Mouse (Mus musculus) kidney, adult 2 months (tissue): Measurements from ENCODE around the gene Gpc6. TPM values are rescaled to one million over a fixed set of nuclear protein-coding genes. Genes with fewer than 3 reads are reported as not detected.

Experiments used
- DNase-seq: peaks from one replicate; pipeline ENCODE4 v3.0.0; 2021
- H3K27ac ChIP-seq: fragments of 200-500 bp; 2 replicates; pipeline ENCODE4 v1.5.1; 2012; ENCODE audit warnings: low read depth, low read length, control low read depth, inconsistent platforms; ENCODE audit not compliant: insufficient read depth
- H3K27me3 ChIP-seq: fragments of 200-500 bp; replicated peaks from 2 replicates; pipeline ENCODE4 v1.6.1; 2012; ENCODE audit warnings: mild to moderate bottlenecking, moderate library complexity, low read length, inconsistent platforms; ENCODE audit not compliant: control insufficient read depth, insufficient read depth
- H3K36me3 ChIP-seq: fragments of 200-500 bp; 2 replicates; pipeline ENCODE4 v1.6.1; 2012; ENCODE audit warnings: mild to moderate bottlenecking, moderate library complexity, low read length, inconsistent platforms; ENCODE audit not compliant: control insufficient read depth, insufficient read depth
- H3K4me1 ChIP-seq: fragments of 200-500 bp; 2 replicates; pipeline ENCODE4 v1.6.1; 2011; ENCODE audit warnings: low read length; ENCODE audit not compliant: control insufficient read depth, insufficient read depth
- H3K4me3 ChIP-seq: fragments of 200-500 bp; 2 replicates; pipeline ENCODE4 v1.5.1; 2011; ENCODE audit warnings: mild to moderate bottlenecking, low read depth, low read length, control low read depth; ENCODE audit not compliant: insufficient read depth
- CTCF ChIP-seq: fragments of 200-500 bp; conservative IDR thresholded peaks from 2 replicates; pipeline ENCODE4 v1.5.1; 2011; ENCODE audit warnings: low read depth, mild to moderate bottlenecking, control low read depth, low read length, moderate library complexity, mixed read lengths; ENCODE audit not compliant: insufficient read depth, insufficient read length
- POLR2A ChIP-seq: fragments of 200-500 bp; IDR thresholded peaks from one replicate; pipeline ENCODE4 v1.6.1; 2011; ENCODE audit warnings: low read depth, low read length, control low read depth
- WGBS: fragments of 180-500 bp; shearing (Covaris S2); methylation state at CpG from one replicate; pipeline ENCODE4 v1.1.7; 2018; 5-methylcytosine and 5-hydroxymethylcytosine counted together
- polyA plus RNA-seq: library from polyadenylated mRNA; depleted of rRNA; stranded (reverse); fragments of >200 nt; gene quantifications from 2 replicates; pipeline ENCODE4 v1.2.3, GENCODE M21; 2012

The Gpc6 gene
- polyA plus RNA-seq, 1 experiment: 3.4 TPM

- WGBS: 95% methylated on average over 3 of the region's 3 CpGs
- Histone ChIP-seq H3K36me3 (no peaks in the 10 kb centered on the region), H3K4me3 (no peak overlapping the region), H3K4me1 (no peaks in the 10 kb centered on the region), H3K27me3 (no peaks in the 10 kb centered on the region), H3K27ac (no peak overlapping the region)
- DNase-seq: no peak
- TF ChIP-seq CTCF (no peak), POLR2A (no peak)
These were observed 358.5 kb downstream of the Gpc6 start for GRCm38 (mm10) chr14:117283631-117284030.

GRCm38 (mm10) chr14:117293746-117294145, 368.6 kb downstream of the Gpc6 start:
- WGBS: 65% methylated on average over 4 of the region's 4 CpGs
- no peak for DNase-seq
- H3K4me1 ChIP-seq: no peaks in the 10 kb centered on the region
- no peak overlapping the region for H3K27ac ChIP-seq
- H3K36me3 ChIP-seq: no peaks in the 10 kb centered on the region
- TF ChIP-seq POLR2A (no peak), CTCF (no peak)
- no peaks in the 10 kb centered on the region for H3K27me3 ChIP-seq
- no peak overlapping the region for H3K4me3 ChIP-seq

DNA sequence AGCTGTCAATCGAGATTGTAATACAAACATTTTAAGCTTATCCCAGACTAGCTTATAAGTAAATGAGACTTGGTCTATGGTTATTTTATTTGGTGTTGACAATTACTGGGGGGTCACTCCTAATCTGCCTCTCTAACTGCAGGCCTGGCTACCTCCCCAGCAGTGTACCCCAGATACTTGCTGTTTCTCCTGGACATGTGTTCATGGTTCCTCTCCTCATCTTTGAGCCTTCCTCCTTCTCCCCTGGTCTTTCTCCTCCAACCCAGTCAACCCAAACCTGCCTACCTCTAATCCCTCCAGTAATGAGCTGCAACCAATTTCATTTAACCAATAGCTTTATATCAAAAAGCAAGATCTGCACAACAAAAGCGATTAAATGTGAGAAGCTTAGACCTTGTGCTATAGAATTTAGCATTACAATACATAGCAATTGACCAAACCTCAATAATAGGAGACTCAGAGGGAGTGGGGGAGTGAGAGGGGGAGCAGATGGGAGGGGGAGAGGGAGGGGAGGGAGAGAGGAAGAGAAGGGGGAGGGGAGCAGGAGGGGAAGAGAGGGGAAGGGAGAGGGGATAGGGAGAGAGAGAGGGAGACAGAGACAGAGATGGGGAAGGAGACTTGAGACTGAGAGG, 371.2 kb downstream of the Gpc6 start:
- WGBS: 93% methylated on average over 2 of the region's 2 CpGs
- no peak for TF ChIP-seq POLR2A
- DNase-seq: no peak
- no peak overlapping the region for H3K27ac ChIP-seq
- H3K4me1 ChIP-seq: no peaks in the 10 kb centered on the region
- no peaks in the 10 kb centered on the region for H3K27me3 ChIP-seq
- no peaks in the 10 kb centered on the region for H3K36me3 ChIP-seq
- no peak overlapping the region for H3K4me3 ChIP-seq

DNA sequence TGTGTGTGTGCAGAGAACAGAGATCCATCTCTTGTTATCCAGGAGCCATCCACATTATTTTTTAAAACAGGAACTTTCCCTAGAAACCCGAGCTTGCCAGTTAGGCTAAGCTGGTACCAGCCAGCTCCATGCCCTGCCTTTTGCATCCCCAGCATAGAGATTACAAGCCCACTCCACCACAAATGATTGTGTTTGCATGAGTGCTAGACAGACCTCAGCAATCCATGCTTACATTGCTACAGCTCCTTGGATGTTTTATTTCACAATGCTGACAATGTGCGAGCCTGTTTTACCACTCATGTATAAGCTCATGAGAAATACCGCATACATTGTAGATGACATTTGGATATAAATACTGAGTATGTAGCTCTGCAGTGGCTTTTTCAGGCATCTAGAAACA, 375.9 kb downstream of the Gpc6 start:
- Histone ChIP-seq H3K36me3 (no peaks in the 10 kb centered on the region), H3K4me1 (no peaks in the 10 kb centered on the region), H3K4me3 (no peak overlapping the region), H3K27me3 (no peaks in the 10 kb centered on the region), H3K27ac (no peak overlapping the region)
- no peak for DNase-seq
- TF ChIP-seq POLR2A: no peak
- whole genome bisulfite sequencing: 84% methylated on average over 3 of the region's 3 CpGs

DNA sequence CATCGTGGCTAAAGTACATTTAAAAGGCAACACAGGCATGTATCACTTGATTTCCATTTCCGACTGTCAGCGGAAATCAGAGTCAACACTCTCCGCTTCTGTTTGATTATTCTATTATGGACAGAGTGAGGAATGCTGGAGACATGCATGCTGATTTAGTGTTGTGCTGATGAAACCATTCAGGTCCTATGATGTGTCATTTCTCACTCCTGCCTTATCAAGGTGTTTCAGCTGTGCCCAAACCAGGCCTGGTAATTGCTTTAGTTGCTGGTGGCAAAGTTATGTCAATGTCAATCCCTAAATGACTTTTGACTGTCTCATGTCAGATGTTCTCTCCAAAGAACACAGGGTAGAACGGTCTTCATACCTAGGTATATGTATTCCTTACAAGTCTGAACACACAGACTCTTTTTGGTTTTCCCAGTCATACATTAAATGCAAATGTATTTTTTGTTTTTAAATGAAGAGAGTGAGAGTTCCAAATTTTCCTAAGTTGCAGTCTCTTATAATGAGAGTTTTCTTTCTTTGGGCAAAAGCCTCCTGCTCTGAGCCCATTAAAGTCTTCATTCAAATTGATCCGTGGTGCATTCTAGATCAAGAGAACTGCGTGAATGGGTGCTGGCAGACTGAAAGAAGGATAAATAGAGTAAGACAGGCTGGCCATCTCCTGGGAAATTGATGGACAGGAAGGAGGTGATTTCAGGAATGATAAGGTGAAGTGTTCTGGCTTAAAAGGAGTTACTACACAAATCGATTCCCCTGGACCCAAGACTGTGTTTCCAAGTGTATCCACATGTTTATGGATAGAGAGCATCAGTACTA, 379.0 kb downstream of the Gpc6 start:
- H3K36me3 ChIP-seq: no peaks in the 10 kb centered on the region
- H3K4me3 ChIP-seq: no peak overlapping the region
- no peak overlapping the region for H3K27ac ChIP-seq
- DNase-seq: no peak
- WGBS: 86% methylated on average over 8 of the region's 8 CpGs
- H3K4me1 ChIP-seq: no peaks in the 10 kb centered on the region
- no peaks in the 10 kb centered on the region for H3K27me3 ChIP-seq
- TF ChIP-seq POLR2A (no peak), CTCF (no peak)

DNA sequence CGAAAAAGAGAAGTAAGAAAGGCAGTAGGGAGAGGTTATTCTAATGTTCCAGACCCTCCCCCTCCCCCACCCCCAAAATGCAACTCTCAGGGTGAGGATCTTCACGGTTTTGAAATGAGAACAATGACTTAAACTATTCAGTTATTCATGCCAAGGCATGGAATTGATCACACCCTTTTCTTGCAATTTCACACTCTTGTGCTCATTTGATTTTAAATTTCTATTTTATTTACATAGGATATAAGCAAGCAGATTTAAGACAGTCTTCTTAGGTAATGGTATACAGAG, 379.6 kb downstream of the Gpc6 start:
- 73% methylated on average over 2 of the region's 2 CpGs for WGBS
- Histone ChIP-seq H3K27me3 (no peaks in the 10 kb centered on the region), H3K4me1 (no peaks in the 10 kb centered on the region)

DNA sequence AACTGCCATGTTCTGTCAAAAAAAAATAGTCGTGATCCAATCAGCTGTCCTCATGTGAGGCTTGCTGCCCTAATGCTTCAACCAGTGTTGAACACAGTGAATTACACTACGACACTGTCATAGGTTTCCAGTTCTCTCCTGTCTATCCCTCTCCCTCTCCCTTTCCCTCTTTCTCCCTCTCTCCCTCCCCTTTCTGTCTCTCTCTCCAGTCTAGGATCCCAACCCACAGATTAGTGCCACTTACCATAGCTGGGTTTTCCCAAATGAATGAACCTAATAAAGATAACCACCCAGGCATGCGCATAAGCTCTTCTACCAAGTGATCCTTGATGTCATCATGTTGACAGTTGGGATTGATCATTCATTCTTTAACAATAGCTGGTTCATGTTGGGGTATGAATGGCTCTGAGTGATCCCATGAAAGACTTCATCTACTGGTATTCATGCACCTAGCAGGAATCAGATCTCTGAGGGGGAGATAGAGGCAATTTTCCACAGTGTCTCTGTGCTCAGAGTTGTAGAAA, 384.9 kb downstream of the Gpc6 start:
- DNase-seq: no peak
- 88% methylated on average over 3 of the region's 3 CpGs for WGBS

More for the DNA sequence above, 379.6 kb downstream of the Gpc6 start:
- H3K36me3 ChIP-seq: no peaks in the 10 kb centered on the region
- H3K27ac ChIP-seq: no peak overlapping the region
- H3K4me3 ChIP-seq: no peak overlapping the region
- TF ChIP-seq CTCF (no peak), POLR2A (no peak)
- DNase-seq: no peak

More for the DNA sequence above, 384.9 kb downstream of the Gpc6 start:
- H3K36me3 ChIP-seq: no peaks in the 10 kb centered on the region
- no peak overlapping the region for H3K27ac ChIP-seq
- H3K4me3 ChIP-seq: no peak overlapping the region
- H3K4me1 ChIP-seq: no peaks in the 10 kb centered on the region
- no peaks in the 10 kb centered on the region for H3K27me3 ChIP-seq
- TF ChIP-seq CTCF (no peak), POLR2A (no peak)
